Mouse (Mus musculus): ENCODE measurements around the gene Ndufab1. TPM values are rescaled to one million over a fixed set of nuclear protein-coding genes. Genes with fewer than 3 reads are reported as not detected.

Gene Ndufab1
- 426 and 1,314 TPM in 2 replicates for polyA plus RNA-seq (2012; rRNA removed)

DNA sequence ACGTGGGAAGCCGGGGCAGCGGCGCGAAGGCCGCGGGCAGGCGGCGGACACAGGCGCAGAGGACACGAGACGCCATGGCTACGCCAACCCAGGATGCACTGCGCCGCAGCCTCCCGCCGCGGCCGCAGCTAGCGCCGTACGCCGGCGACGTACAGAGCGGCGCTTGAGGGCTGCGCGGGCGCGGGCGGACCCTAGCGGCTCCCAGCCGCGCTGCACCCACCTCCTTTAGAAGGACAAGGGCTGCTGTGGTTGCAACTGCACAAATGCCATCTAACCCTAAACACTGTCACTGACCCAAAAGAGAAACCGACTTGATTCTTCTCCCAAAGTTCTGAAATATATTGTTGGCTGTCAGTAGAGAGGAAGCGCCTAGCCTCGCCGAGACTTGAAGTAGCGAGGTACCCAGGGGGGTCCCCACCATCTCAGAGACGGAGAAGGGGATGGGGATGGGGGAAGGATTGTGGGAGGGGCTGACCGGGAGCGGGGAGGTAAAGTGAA lies at the start of gene Ndufab1:
TSS of gene Ndufab1 (minus strand) at position 140 of the 498 bp plus-strand sequence.

DNA sequence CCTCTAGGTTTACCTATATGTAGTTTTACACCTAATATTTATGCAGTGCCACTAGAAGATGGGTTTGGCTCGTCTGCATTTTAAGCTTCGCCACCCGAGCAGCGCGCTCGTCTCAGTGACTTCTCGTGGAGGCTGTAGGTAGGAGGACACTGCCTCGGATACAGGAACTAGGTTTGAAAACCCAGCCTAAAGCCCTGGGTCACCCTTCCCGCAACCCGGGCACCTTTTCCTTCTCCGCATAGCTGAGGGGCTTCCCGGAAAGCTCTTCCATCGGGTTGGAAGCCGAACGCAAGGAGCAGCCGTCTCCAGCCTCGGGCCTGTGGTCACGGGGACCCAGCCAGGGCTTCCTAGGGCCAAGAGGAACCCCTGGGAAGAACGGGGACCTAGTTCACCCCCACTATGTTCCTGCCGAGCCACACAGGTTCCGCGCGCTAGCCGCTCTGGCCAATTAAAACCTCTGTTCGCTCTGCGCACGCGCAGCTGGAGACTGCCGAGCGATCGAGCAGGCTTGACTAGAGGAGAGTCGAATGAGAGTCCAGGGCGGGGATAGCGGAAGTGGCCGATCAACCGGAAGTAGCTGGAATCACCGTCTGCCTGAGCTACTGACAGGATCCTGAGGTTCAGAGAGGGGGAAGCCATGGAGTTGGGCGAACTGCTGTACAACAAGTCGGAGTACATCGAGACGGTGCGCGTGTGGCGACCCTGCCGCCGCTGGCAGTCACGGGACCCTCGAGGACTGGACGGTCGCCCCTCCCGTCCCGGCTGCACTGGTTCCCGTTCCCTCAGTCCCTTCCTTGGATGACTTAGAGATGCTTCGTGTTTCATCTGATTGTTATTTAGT lies 31.0 kb upstream of the Ndufab1 start, which contains the start of the genes Palb2 and Dctn5:
TSS of gene Palb2 (minus strand) at position 489 of the 841 bp plus-strand sequence.
TSS of gene Dctn5 (plus strand) at position 545 of the 841 bp plus-strand sequence.

DNA sequence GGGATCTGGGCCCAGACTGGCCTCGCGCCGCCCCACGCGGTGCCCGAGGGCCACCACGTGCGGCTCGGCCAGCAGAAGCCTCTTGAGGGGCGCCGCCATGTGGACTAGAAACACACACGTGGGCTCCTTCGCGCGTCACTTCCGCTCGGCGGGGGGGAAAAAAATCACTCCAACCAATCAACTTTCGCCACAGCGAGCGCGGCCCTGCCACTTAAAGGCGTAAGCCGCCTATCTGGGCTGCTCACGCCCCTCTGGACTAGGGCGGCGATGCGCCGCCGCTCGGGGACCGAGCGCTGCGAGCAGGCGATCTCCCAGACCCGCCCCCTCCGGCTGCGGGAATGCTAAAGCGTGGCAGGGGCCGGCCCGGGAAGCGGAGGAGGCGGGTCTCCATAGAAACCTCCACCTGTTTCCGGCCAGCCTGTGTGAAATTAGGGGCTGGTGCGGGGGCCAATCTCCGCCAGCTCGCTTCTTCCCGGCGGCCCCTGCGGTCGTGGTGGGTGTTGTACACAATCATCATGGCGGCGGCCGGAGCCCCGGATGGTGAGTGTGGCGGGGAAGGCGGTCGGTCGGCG lies 34.7 kb downstream of the Ndufab1 start, which contains the start of the genes Ubfd1 and Ears2:
TSS of gene Ubfd1 (plus strand) at position 231 of the 572 bp plus-strand sequence.
TSS of gene Ears2 (minus strand) at position 319 of the 572 bp plus-strand sequence.

Other genes with a start within 250 kb of the Ndufab1 start
- 2.5 and 6.5 TPM in 2 replicates for gene Scnn1b, start 236.8 kb downstream of the Ndufab1 start, polyA plus RNA-seq (2012; rRNA removed)
- 23.1 and 26.4 TPM in 2 replicates for gene Cog7, start 120.2 kb downstream of the Ndufab1 start, polyA plus RNA-seq (2012; rRNA removed)
- 124 and 157 TPM in 2 replicates for gene Gga2, start 80.7 kb downstream of the Ndufab1 start, polyA plus RNA-seq (2012; rRNA removed)
- gene Ubfd1, start 34.7 kb downstream of the Ndufab1 start, polyA plus RNA-seq (2012; rRNA removed), result 35.1 and 48.5 TPM in 2 replicates
- 22.3 and 25.2 TPM in 2 replicates for gene Ears2, start 34.6 kb downstream of the Ndufab1 start, polyA plus RNA-seq (2012; rRNA removed)
- gene Palb2, start 31.1 kb upstream of the Ndufab1 start, polyA plus RNA-seq (2012; rRNA removed), result 1.6 and 2.9 TPM in 2 replicates
- 66.5 and 81.3 TPM in 2 replicates for gene Dctn5, start 31.2 kb upstream of the Ndufab1 start, polyA plus RNA-seq (2012; rRNA removed)
- gene Plk1, start 57.6 kb upstream of the Ndufab1 start, polyA plus RNA-seq (2012; rRNA removed), result 14.8 and 25.1 TPM in 2 replicates
- gene Ern2, start 84.3 kb upstream of the Ndufab1 start, polyA plus RNA-seq (2012; rRNA removed), result 0.07 TPM in 1 of 2 replicates, not detected in the other
- gene Chp2, start 117.6 kb upstream of the Ndufab1 start, polyA plus RNA-seq (2012; rRNA removed), result 11.6 and 12.3 TPM in 2 replicates
- 8.1 and 8.9 TPM in 2 replicates for gene Prkcb, start 186.9 kb upstream of the Ndufab1 start, polyA plus RNA-seq (2012; rRNA removed)

Data from ovary, adult 2 months (tissue).